Mouse (Mus musculus) intestine, embryonic 16.5 days (tissue): ENCODE results near the gene Gbp3. TPM values are rescaled to one million over a fixed set of nuclear protein-coding genes. Genes with fewer than 3 reads are reported as not detected.
A peak's percentile ranks its signal among the peaks of the same experiment; 100 is the strongest.
"Not testable (repeated sequence)": the region's sequence is repeated elsewhere in the genome, so short reads cannot be mapped to it uniquely, and the experiment has no call there.

Experiments
- ATAC-seq: fragments of 200-750 bp; cut with Nextera tagmentation; 2 replicates; pipeline ENCODE4 v1.8.0; 2017; ENCODE audit warnings: moderate TSS enrichment, moderate library complexity
- H3K27ac ChIP-seq: fragments of 300-500 bp; sonication (generic); 2 replicates; pipeline ENCODE4 v1.5.1; 2014; ENCODE audit warnings: mild to moderate bottlenecking, low read length
- H3K27me3 ChIP-seq: fragments of 300-500 bp; sonication (generic); replicated peaks from 2 replicates; pipeline ENCODE4 v1.6.1; 2014; ENCODE audit warnings: low read length, control low read depth, mixed read lengths; ENCODE audit not compliant: control insufficient read depth, insufficient read depth
- H3K36me3 ChIP-seq: fragments of 300-500 bp; sonication (generic); 2 replicates; pipeline ENCODE4 v1.6.1; 2014; ENCODE audit warnings: low read length, control low read depth; ENCODE audit not compliant: control insufficient read depth, insufficient read depth
- H3K4me1 ChIP-seq: fragments of 300-500 bp; sonication (generic); 2 replicates; pipeline ENCODE4 v1.6.1; 2014; ENCODE audit warnings: low read length, control low read depth, mixed read lengths; ENCODE audit not compliant: control insufficient read depth, insufficient read depth
- H3K4me2 ChIP-seq: fragments of 300-500 bp; sonication (generic); 2 replicates; pipeline ENCODE4 v1.6.1; 2014; ENCODE audit warnings: low read depth, low read length, control low read depth
- H3K4me3 ChIP-seq: fragments of 300-500 bp; sonication (generic); 2 replicates; pipeline ENCODE4 v1.5.1; 2014; ENCODE audit warnings: mild to moderate bottlenecking, low read length
- H3K9ac ChIP-seq: fragments of 300-500 bp; sonication (generic); 2 replicates; pipeline ENCODE4 v1.6.1; 2014; ENCODE audit warnings: low read depth, low read length
- H3K9me3 ChIP-seq: fragments of 300-500 bp; sonication (generic); 2 replicates; pipeline ENCODE4 v1.6.1; 2016; ENCODE audit warnings: low read length, control low read depth; ENCODE audit not compliant: control insufficient read depth
- WGBS: fragments of 180-500 bp; shearing (Covaris S2); extraction: QIAGEN DNeasy Blood & Tissue Kit; methylation state at CpG from one replicate; pipeline ENCODE4 v1.1.7; 2014; 5-methylcytosine and 5-hydroxymethylcytosine counted together
- polyA plus RNA-seq: library from polyadenylated mRNA; unstranded; fragments of >200 nt; fragmentation: Nextera tagmentation; extraction: Ambion mirVana; gene quantifications from 2 replicates; pipeline ENCODE4 v1.2.1, GENCODE M21; 2015

Gbp3 gene
- polyA plus RNA-seq, 1 experiment from 2014 or later: 2.7 TPM

DNA sequence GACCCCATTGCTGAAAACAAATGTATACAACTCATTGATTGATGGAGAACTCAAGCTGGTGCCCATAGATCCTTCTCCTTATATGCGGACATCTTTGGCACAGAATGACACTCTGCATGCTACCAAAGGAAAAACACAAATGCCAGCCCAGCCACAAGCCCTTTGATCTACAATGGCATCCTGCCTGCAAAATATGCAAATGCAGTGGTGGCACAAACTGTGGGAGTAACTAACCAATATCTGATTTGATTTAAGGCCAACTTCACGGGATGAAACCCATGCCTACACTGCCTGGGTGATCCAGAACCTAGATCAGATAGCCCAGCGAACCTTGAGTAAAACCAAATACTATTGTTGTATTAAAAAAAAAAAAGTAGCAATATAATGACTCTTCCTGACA, 13.1 kb upstream of the Gbp3 start:
- H3K27ac ChIP-seq: no peak overlapping the region
- H3K4me1 ChIP-seq: no peaks in the 10 kb centered on the region
- H3K9me3 ChIP-seq: no peaks in the 10 kb centered on the region
- H3K4me3 ChIP-seq: no peak overlapping the region
- no peak overlapping the region for H3K9ac ChIP-seq
- ATAC-seq: no peak
- WGBS: 81% methylated on average over 3 of the region's 3 CpGs
- no peaks in the 10 kb centered on the region for H3K27me3 ChIP-seq
- no peaks in the 10 kb centered on the region for H3K36me3 ChIP-seq
- no peak overlapping the region for H3K4me2 ChIP-seq

DNA sequence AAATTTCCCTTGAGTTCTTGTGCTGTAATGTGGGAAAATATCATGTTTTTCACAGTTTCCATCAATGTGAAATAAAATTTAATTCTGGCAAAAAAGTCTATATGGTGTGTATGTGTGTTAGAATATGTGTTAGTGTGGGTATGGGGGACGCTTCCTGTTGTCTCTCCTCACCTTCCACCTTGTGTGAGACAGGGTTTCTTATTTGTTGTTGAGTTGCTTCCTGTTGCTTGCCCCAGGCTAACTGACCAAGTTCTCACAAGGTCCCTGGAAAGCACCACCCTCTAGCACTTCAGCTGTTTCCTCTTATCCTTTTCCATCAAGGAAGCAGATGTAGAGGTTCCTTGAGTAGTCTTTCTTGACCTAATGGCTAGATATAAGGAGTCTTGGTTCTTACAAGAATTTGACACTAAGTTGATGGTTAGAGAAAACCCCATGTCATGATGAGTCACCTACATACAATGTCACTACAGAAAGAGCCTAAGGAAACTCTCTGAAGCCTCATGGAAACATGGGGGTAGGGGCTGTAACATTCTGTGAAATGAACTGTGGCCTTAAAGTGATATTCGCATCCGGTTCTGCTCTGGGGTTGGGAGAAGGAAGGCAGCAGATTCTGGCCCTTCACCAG, 9.7 kb upstream of the Gbp3 start:
- H3K27me3 ChIP-seq: no peaks in the 10 kb centered on the region
- no peak overlapping the region for H3K27ac ChIP-seq
- H3K9ac ChIP-seq: no peak overlapping the region
- H3K4me2 ChIP-seq: no peak overlapping the region
- no peak overlapping the region for H3K4me3 ChIP-seq
- H3K36me3 ChIP-seq: no peaks in the 10 kb centered on the region
- no peaks in the 10 kb centered on the region for H3K9me3 ChIP-seq
- no peak for ATAC-seq
- 86% methylated on average over 3 of the region's 3 CpGs for WGBS
- H3K4me1 ChIP-seq: no peaks in the 10 kb centered on the region

DNA sequence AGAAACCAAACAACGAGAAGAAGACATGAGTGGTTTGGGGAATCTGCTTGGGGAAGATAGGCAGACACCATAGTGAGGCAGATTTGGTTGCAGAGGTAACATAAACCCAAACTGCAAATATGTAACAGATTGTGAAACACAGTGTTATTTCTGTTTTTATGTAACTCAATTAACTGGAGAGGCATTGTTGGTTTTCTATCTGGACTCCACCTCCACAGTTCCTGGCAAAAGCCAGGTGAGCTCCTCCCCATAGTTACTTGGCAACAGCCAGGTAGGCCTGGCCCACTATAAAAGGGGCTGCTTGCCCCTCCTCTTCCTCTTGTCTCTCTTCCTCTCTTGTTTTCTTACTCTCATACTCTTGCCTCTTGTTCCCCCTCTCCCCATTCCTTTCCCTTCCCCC, 5.2 kb upstream of the Gbp3 start:
- WGBS: 76% methylated on average over 1 of the region's 1 CpGs

DNA sequence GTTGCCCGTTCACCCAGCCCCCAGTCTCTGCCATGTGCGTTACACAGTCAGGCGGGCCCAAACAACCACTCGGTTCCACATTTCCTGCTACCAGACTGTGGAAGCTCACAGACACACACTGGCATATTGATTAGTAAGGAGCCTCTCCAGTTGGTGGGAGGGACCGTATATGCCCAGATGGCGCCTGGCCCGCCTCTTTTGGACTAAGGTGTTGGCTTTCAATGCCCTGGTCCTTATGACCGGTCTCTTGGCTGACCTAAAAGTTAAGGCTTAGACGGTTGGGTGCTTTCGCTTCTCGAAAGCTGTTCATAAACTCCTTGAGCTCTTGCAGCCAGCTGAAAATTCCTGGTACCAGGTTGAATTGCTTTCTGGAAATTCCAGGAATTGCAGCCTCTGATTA, 4.2 kb upstream of the Gbp3 start:
- Histone ChIP-seq H3K4me2 (no peak overlapping the region), H3K9me3 (no peaks in the 10 kb centered on the region), H3K27ac (no peak overlapping the region), H3K4me1 (no peaks in the 10 kb centered on the region), H3K27me3 (no peaks in the 10 kb centered on the region), H3K9ac (no peak overlapping the region), H3K4me3 (no peak overlapping the region), H3K36me3 (no peaks in the 10 kb centered on the region)
- WGBS: 85% methylated on average over 11 of the region's 11 CpGs
- no peak for ATAC-seq

More for the DNA sequence above, 5.2 kb upstream of the Gbp3 start:
- Histone ChIP-seq H3K27me3 (no peaks in the 10 kb centered on the region), H3K9ac (no peak overlapping the region), H3K4me1 (no peaks in the 10 kb centered on the region), H3K9me3 (no peaks in the 10 kb centered on the region), H3K4me2 (no peak overlapping the region), H3K36me3 (no peaks in the 10 kb centered on the region), H3K27ac (no peak overlapping the region), H3K4me3 (no peak overlapping the region)
- ATAC-seq: no peak

DNA sequence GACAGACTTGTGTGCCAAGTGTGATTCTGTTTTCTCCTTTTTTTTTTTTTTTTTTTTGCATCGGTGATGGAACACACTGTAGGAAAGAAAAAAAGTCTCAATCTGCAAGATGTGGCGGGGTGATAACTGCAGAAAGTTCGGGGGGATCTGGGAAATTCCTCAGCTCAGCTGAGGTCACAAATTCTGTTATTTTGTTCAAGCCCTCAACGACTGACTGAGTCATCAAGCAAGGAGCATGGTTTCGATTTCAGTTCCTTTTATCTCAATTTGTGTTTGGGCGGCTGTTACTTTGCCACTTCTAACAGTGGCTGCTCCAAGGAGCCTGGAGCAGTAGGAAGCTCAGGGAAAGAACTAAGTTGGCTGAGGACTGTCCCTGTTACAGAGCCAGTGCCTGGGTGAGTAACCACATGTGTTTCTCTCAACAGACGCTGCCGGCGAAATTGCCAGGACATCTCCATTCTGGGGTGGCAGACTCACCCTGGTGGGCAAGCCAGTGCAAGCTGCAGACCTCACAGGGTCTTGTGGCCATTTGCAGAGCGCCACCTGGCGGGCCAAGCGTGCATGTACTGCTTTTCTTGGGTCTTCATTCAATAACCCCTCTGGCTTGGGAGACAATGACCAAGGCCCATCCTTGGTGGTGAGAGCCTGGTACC, 596 bp downstream of the Gbp3 start:
- H3K36me3 ChIP-seq: no peaks in the 10 kb centered on the region
- peak overlapping the region; percentile 13; the same call in 1 of the 2 replicates for H3K27ac ChIP-seq
- no peaks in the 10 kb centered on the region for H3K4me1 ChIP-seq
- H3K9me3 ChIP-seq: no peaks in the 10 kb centered on the region
- no peaks in the 10 kb centered on the region for H3K27me3 ChIP-seq
- ATAC-seq: peak; percentile 78
- H3K4me2 ChIP-seq: peak overlapping the region; percentile 60
- WGBS: 13% methylated on average over 12 of the region's 12 CpGs
- peak overlapping the region; percentile 54 for H3K9ac ChIP-seq
- peak overlapping the region; percentile 46 for H3K4me3 ChIP-seq

DNA sequence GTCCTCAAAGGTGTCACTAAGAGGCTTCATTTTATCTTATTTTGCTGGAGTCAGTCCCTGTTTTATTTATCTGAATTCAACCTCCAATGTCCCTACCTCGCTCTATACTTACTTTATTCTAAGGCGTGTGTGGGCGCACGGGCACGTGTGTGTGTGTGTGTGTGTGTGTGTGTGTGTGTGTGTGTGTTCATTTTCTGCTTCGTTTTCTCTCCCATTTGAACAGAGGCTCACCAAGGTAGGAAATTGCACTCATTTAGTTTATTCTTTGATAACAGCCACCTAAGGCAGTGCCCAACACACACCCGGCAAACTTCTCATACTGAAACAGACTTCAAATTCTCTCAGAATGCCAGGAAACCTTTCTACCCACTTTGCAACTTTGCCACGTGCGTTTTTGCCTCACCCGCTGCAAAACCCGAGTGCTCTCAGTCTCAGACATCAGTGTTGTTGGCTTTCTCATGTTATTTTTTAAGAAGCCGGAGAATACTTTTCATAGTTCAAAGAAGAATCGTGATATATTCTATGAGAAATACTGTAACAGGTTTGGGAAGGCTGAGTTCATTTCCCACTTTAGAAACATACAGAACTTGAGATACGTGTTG, 1.3 kb downstream of the Gbp3 start:
- H3K36me3 ChIP-seq: no peaks in the 10 kb centered on the region
- no peak overlapping the region for H3K27ac ChIP-seq
- no peaks in the 10 kb centered on the region for H3K27me3 ChIP-seq
- no peak overlapping the region for H3K4me2 ChIP-seq
- peak overlapping the region; percentile 46; the same call in 1 of the 2 replicates for H3K4me3 ChIP-seq
- WGBS: 88% methylated on average over 14 of the region's 14 CpGs
- no peaks in the 10 kb centered on the region for H3K9me3 ChIP-seq
- no peak for ATAC-seq
- H3K9ac ChIP-seq: no peak overlapping the region
- H3K4me1 ChIP-seq: no peaks in the 10 kb centered on the region

DNA sequence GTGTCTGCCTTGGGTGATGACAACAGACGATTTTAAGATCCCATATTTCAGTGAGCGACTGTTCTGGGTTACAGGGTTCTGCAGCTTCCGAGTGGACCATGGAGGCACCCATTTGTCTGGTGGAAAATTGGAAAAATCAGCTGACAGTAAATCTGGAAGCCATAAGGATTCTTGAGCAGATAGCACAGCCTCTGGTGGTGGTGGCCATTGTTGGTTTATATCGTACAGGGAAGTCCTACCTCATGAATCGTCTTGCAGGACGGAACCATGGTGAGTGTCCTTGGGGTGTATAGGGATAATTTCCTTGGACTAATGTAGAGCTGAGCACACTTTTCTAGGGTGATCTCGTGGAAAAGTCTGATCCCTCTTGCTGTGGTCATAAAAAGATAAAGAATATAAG, 1.8 kb downstream of the Gbp3 start:
- Histone ChIP-seq H3K9ac (no peak overlapping the region), H3K4me3 (no peak overlapping the region), H3K9me3 (no peaks in the 10 kb centered on the region), H3K4me2 (no peak overlapping the region), H3K27ac (no peak overlapping the region), H3K27me3 (no peaks in the 10 kb centered on the region), H3K4me1 (no peaks in the 10 kb centered on the region), H3K36me3 (no peaks in the 10 kb centered on the region)
- ATAC-seq: no peak
- 83% methylated on average over 7 of the region's 7 CpGs for WGBS

DNA sequence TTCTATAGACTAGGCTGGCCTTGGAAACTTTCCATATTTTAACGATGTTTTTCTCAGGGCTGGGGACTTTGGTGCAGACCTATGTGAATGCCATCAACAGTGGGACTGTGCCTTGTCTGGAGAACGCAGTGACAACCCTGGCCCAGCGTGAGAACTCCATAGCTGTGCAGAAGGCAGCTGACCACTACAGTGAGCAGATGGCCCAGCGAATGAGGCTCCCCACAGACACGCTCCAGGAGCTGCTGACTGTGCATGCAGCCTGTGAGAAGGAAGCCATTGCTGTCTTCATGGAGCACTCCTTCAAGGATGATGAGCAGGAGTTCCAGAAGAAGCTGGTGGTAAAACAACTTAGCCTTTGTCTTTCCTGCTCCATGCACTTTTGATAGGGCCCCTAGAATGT, 7.7 kb downstream of the Gbp3 start:
- H3K27ac ChIP-seq, H3K4me2 ChIP-seq, H3K27me3 ChIP-seq, H3K4me3 ChIP-seq, ATAC-seq, H3K36me3 ChIP-seq, H3K9me3 ChIP-seq, H3K9ac ChIP-seq, H3K4me1 ChIP-seq: not testable (repeated sequence)
- WGBS: 69% methylated on average over 5 of the region's 5 CpGs

DNA sequence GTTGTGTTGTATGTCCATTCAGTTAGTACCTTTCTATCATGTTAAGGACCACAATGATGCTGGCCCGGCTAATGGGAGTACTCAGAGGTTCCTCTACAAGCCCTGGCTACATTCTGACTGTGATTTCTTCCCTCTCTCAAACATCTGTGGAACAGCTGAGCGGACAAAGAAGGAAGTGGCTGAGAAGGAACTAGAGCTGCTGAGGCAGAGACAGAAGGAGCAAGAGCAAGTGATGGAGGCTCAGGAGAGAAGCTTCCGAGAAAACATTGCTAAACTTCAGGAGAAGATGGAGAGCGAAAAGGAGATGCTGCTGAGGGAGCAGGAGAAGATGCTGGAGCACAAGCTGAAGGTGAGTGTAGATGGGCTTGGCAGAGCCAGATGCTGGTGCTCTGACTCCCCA, 10.9 kb downstream of the Gbp3 start:
- Histone ChIP-seq H3K27me3 (no peaks in the 10 kb centered on the region), H3K4me3 (no peak overlapping the region), H3K9me3 (no peaks in the 10 kb centered on the region), H3K27ac (no peak overlapping the region), H3K9ac (no peak overlapping the region), H3K4me2 (no peak overlapping the region), H3K4me1 (no peaks in the 10 kb centered on the region), H3K36me3 (no peaks in the 10 kb centered on the region)
- WGBS: 94% methylated on average over 4 of the region's 4 CpGs
- ATAC-seq: no peak
